Mouse (Mus musculus): ENCODE results near the gene Cbfa2t2. TPM values are rescaled to one million over a fixed set of nuclear protein-coding genes. Genes with fewer than 3 reads are reported as not detected.
A peak's percentile ranks its signal among the peaks of the same experiment; 100 is the strongest.

Cbfa2t2 gene
- polyA plus RNA-seq, 1 experiment, result 47.6 TPM

- Histone ChIP-seq H3K27ac (ENCODE audit: insufficient read depth, low read length) (peak overlapping the region; percentile 46), H3K4me1 (ENCODE audit: control insufficient read depth, insufficient read depth, low read length) (peaks cover 8% of the 10 kb centered on the region), H3K4me3 (ENCODE audit: insufficient read depth, low read length) (no peak overlapping the region)
- no peak for TF ChIP-seq POLR2A (IDR thresholded peaks at IDR 0.05; ENCODE audit: low read depth, low read length)
- no peak for TF ChIP-seq CTCF (IDR thresholded peaks at IDR 0.05; ENCODE audit: borderline replicate concordance, insufficient read depth, low read length)
These were observed 134.4 kb downstream of the Cbfa2t2 start for GRCm38 (mm10) chr2:154570666-154571065.

GRCm38 (mm10) chr2:154571266-154571665 is 135.0 kb downstream of the Cbfa2t2 start:
- Histone ChIP-seq H3K4me3 (ENCODE audit: insufficient read depth, low read length) (no peak overlapping the region), H3K4me1 (ENCODE audit: control insufficient read depth, insufficient read depth, low read length) (peaks cover 8% of the 10 kb centered on the region), H3K27ac (ENCODE audit: insufficient read depth, low read length) (peak overlapping the region; percentile 46)
- TF ChIP-seq POLR2A (IDR thresholded peaks at IDR 0.05; ENCODE audit: low read depth, low read length) (no peak), CTCF (IDR thresholded peaks at IDR 0.05; ENCODE audit: borderline replicate concordance, insufficient read depth, low read length) (no peak)

GRCm38 (mm10) chr2:154571976-154572375 is 135.7 kb downstream of the Cbfa2t2 start:
- TF ChIP-seq CTCF (IDR thresholded peaks at IDR 0.05; ENCODE audit: borderline replicate concordance, insufficient read depth, low read length), result no peak
- TF ChIP-seq POLR2A (IDR thresholded peaks at IDR 0.05; ENCODE audit: low read depth, low read length), result peak; percentile 33; the same call in 1 of the 2 replicates
- H3K27ac ChIP-seq (ENCODE audit: insufficient read depth, low read length), result peak overlapping the region; percentile 81
- no peak overlapping the region for H3K4me3 ChIP-seq (ENCODE audit: insufficient read depth, low read length)
- peaks cover 8% of the 10 kb centered on the region for H3K4me1 ChIP-seq (ENCODE audit: control insufficient read depth, insufficient read depth, low read length)

- TF ChIP-seq CTCF (IDR thresholded peaks at IDR 0.05; ENCODE audit: borderline replicate concordance, insufficient read depth, low read length), result no peak
- TF ChIP-seq POLR2A (IDR thresholded peaks at IDR 0.05; ENCODE audit: low read depth, low read length), result no peak
- Histone ChIP-seq H3K4me3 (ENCODE audit: insufficient read depth, low read length) (no peak overlapping the region), H3K4me1 (ENCODE audit: control insufficient read depth, insufficient read depth, low read length) (peaks cover 8% of the 10 kb centered on the region), H3K27ac (ENCODE audit: insufficient read depth, low read length) (no peak overlapping the region)
These were observed 136.7 kb downstream of the Cbfa2t2 start for GRCm38 (mm10) chr2:154572996-154573395.

GRCm38 (mm10) chr2:154574271-154574670 is 138.0 kb downstream of the Cbfa2t2 start:
- Histone ChIP-seq H3K4me1 (ENCODE audit: control insufficient read depth, insufficient read depth, low read length) (peaks cover 8% of the 10 kb centered on the region), H3K4me3 (ENCODE audit: insufficient read depth, low read length) (no peak overlapping the region), H3K27ac (ENCODE audit: insufficient read depth, low read length) (no peak overlapping the region)
- no peak for TF ChIP-seq POLR2A (IDR thresholded peaks at IDR 0.05; ENCODE audit: low read depth, low read length)
- no peak for TF ChIP-seq CTCF (IDR thresholded peaks at IDR 0.05; ENCODE audit: borderline replicate concordance, insufficient read depth, low read length)

GRCm38 (mm10) chr2:154576876-154577743 is 140.8 kb downstream of the Cbfa2t2 start:
- Histone ChIP-seq H3K27ac (ENCODE audit: insufficient read depth, low read length) (no peak overlapping the region), H3K4me3 (ENCODE audit: insufficient read depth, low read length) (no peak overlapping the region), H3K4me1 (ENCODE audit: control insufficient read depth, insufficient read depth, low read length) (peaks cover 2% of the 10 kb centered on the region)
- no peak for TF ChIP-seq CTCF (IDR thresholded peaks at IDR 0.05; ENCODE audit: borderline replicate concordance, insufficient read depth, low read length)

- Histone ChIP-seq H3K4me3 (ENCODE audit: insufficient read depth, low read length) (no peak overlapping the region), H3K4me1 (ENCODE audit: control insufficient read depth, insufficient read depth, low read length) (no peaks in the 10 kb centered on the region), H3K27ac (ENCODE audit: insufficient read depth, low read length) (no peak overlapping the region)
- TF ChIP-seq CTCF (IDR thresholded peaks at IDR 0.05; ENCODE audit: borderline replicate concordance, insufficient read depth, low read length), result no peak
- TF ChIP-seq POLR2A (IDR thresholded peaks at IDR 0.05; ENCODE audit: low read depth, low read length), result no peak
These were observed 141.4 kb downstream of the Cbfa2t2 start for GRCm38 (mm10) chr2:154577744-154578067.

GRCm38 (mm10) chr2:154580586-154580985 is 144.3 kb downstream of the Cbfa2t2 start:
- no peak overlapping the region for H3K4me3 ChIP-seq (ENCODE audit: insufficient read depth, low read length)

GRCm38 (mm10) chr2:154581421-154581820 is 145.1 kb downstream of the Cbfa2t2 start:
- TF ChIP-seq CTCF (IDR thresholded peaks at IDR 0.05; ENCODE audit: borderline replicate concordance, insufficient read depth, low read length) (no peak), POLR2A (IDR thresholded peaks at IDR 0.05; ENCODE audit: low read depth, low read length) (no peak)
- Histone ChIP-seq H3K4me3 (ENCODE audit: insufficient read depth, low read length) (no peak overlapping the region), H3K4me1 (ENCODE audit: control insufficient read depth, insufficient read depth, low read length) (no peaks in the 10 kb centered on the region)

More at GRCm38 (mm10) chr2:154580586-154580985, 144.3 kb downstream of the Cbfa2t2 start:
- Histone ChIP-seq H3K27ac (ENCODE audit: insufficient read depth, low read length) (no peak overlapping the region), H3K4me1 (ENCODE audit: control insufficient read depth, insufficient read depth, low read length) (no peaks in the 10 kb centered on the region)
- no peak for TF ChIP-seq POLR2A (IDR thresholded peaks at IDR 0.05; ENCODE audit: low read depth, low read length)
- TF ChIP-seq CTCF (IDR thresholded peaks at IDR 0.05; ENCODE audit: borderline replicate concordance, insufficient read depth, low read length), result no peak

More at GRCm38 (mm10) chr2:154581421-154581820, 145.1 kb downstream of the Cbfa2t2 start:
- no peak overlapping the region for H3K27ac ChIP-seq (ENCODE audit: insufficient read depth, low read length)
